19 mouse cellular contexts compared by ENCODE assay signal in genomic region chr8:125113171-125113570, GRCm38 (mm10). TPM values are rescaled to one million over a fixed set of nuclear protein-coding genes. Genes with fewer than 3 reads are reported as not detected.
DNase-seq lines count a peak whose midpoint lies in the region; ATAC-seq lines count a peak whose summit lies in the region.
"Had no signal": no experiment of that assay in that cellular context is flagged by ENCODE, and none has a peak within 500 bp of the region (broad histone marks: within the 10 kb centered on the region; RNA-seq: fewer than 3 reads in every experiment).

No protein-coding gene starts in this region.

- WGBS in liver, embryonic 11.5 days: 60% methylated on average over 9 of the region's 9 CpGs
- WGBS in liver, embryonic 12.5 days (ENCODE audit: insufficient replicate concordance): 65% methylated on average over 9 of the region's 9 CpGs
- WGBS in midbrain, embryonic 14.5 days: 19% methylated on average over 9 of the region's 9 CpGs

- no peak overlapping the region for H3K4me2 ChIP-seq in liver, embryonic 11.5 days
- no peak overlapping the region for H3K4me2 ChIP-seq in liver, embryonic 12.5 days
- no peak overlapping the region for H3K4me2 ChIP-seq in midbrain, embryonic 14.5 days (ENCODE audit: low read length)
- H3K4me2 ChIP-seq: limb, embryonic 15.5 days had no signal

- H3K4me3 ChIP-seq in liver, embryonic 11.5 days (ENCODE audit: low read depth, low read length): no peak overlapping the region
- no peak overlapping the region for H3K4me3 ChIP-seq in liver, embryonic 12.5 days
- no peak overlapping the region for H3K4me3 ChIP-seq in midbrain, embryonic 14.5 days (replicated peaks; ENCODE audit: low read depth, low read length)
- H3K4me3 ChIP-seq: heart, embryonic 10.5 days; limb, embryonic 15.5 days had no signal

- DNase-seq in liver, embryonic 11.5 days (ENCODE audit: low spot score): no peak
- DNase-seq in kidney, postnatal 10 days: peak; percentile 34
- DNase-seq in midbrain, embryonic 14.5 days: peak; percentile 51
- DNase-seq in testis, postnatal 14 days (ENCODE audit: low spot score): no peak
- no peak for DNase-seq in thymus, postnatal 0 days (ENCODE audit: low spot score)
- no peak for DNase-seq in adrenal gland, postnatal 25 days
- DNase-seq: adrenal gland, postnatal 14 days; cerebellum, adult 9-11 months; gastrocnemius, postnatal 36 days; heart, postnatal 14 days; lung, adult 18-20 months; lung, postnatal 36 days; right cerebral cortex, postnatal 14 days had no signal

- 0 out of 2 replicates have a peak overlapping the region, but pooled peaks have one; percentile 15 for H3K27ac ChIP-seq in liver, embryonic 11.5 days (ENCODE audit: low read depth, low read length)
- no peak overlapping the region for H3K27ac ChIP-seq in liver, embryonic 12.5 days
- H3K27ac ChIP-seq in midbrain, embryonic 14.5 days (replicated peaks; ENCODE audit: low read depth, low read length): peak overlapping the region; percentile 61
- H3K27ac ChIP-seq: heart, embryonic 10.5 days; limb, embryonic 15.5 days had no signal

- ATAC-seq in liver, embryonic 11.5 days (replicated peaks; ENCODE audit: low FRiP score): no peak
- no peak for ATAC-seq in liver, embryonic 12.5 days
- no peak for ATAC-seq in midbrain, embryonic 14.5 days (ENCODE audit: low FRiP score, low TSS enrichment)
- ATAC-seq: activated CD4-positive, CD25-positive, alpha-beta regulatory T cell, adult 4 months; forebrain, embryonic 14.5 days; Patski had no signal

- no peak overlapping the region for H3K9ac ChIP-seq in liver, embryonic 11.5 days (ENCODE audit: low read depth, low read length)
- H3K9ac ChIP-seq in liver, embryonic 12.5 days: no peak overlapping the region
- H3K9ac ChIP-seq in midbrain, embryonic 14.5 days (replicated peaks; ENCODE audit: low read length): no peak overlapping the region
- H3K9ac ChIP-seq: limb, embryonic 15.5 days had no signal

- H3K36me3 ChIP-seq in liver, embryonic 11.5 days (ENCODE audit: control insufficient read depth, insufficient read depth, low read length): no peaks in the 10 kb centered on the region
- no peaks in the 10 kb centered on the region for H3K36me3 ChIP-seq in liver, embryonic 12.5 days
- H3K36me3 ChIP-seq in midbrain, embryonic 14.5 days (ENCODE audit: control insufficient read depth, insufficient read depth, low read length): no peaks in the 10 kb centered on the region
- H3K36me3 ChIP-seq: heart, embryonic 10.5 days; limb, embryonic 15.5 days had no signal

- no peaks in the 10 kb centered on the region for H3K9me3 ChIP-seq in liver, embryonic 11.5 days (ENCODE audit: control insufficient read depth, low read length)
- H3K9me3 ChIP-seq in liver, embryonic 12.5 days (replicated peaks): no peaks in the 10 kb centered on the region
- H3K9me3 ChIP-seq in midbrain, embryonic 14.5 days (ENCODE audit: control insufficient read depth, low read length): no peaks in the 10 kb centered on the region
- H3K9me3 ChIP-seq: heart, embryonic 10.5 days; limb, embryonic 15.5 days had no signal

- H3K27me3 ChIP-seq in liver, embryonic 11.5 days (replicated peaks; ENCODE audit: control insufficient read depth, insufficient read depth, low read length): no peaks in the 10 kb centered on the region
- H3K27me3 ChIP-seq in liver, embryonic 12.5 days (replicated peaks): no peaks in the 10 kb centered on the region
- H3K27me3 ChIP-seq in midbrain, embryonic 14.5 days (ENCODE audit: control insufficient read depth, insufficient read depth, low read length): no peaks in the 10 kb centered on the region

- H3K4me1 ChIP-seq in liver, embryonic 11.5 days (replicated peaks; ENCODE audit: control insufficient read depth, insufficient read depth, low read length): no peaks in the 10 kb centered on the region
- H3K4me1 ChIP-seq in liver, embryonic 12.5 days: no peaks in the 10 kb centered on the region
- H3K4me1 ChIP-seq in midbrain, embryonic 14.5 days (ENCODE audit: control insufficient read depth, insufficient read depth, low read length): peaks cover 7% of the 10 kb centered on the region
- H3K4me1 ChIP-seq: limb, embryonic 15.5 days had no signal

RNA-seq across cellular contexts. Expression of gene Disc1, which starts 59.2 kb away (rescaled TPM):
- polyA plus RNA-seq in liver, embryonic 11.5 days (2014; fragmentation: Nextera tagmentation; extraction: Ambion mirVana): 0.82 and 1.2 TPM in 2 replicates
- polyA plus RNA-seq in liver, embryonic 12.5 days (2016; fragmentation: Nextera tagmentation; extraction: Ambion mirVana): 0.56 and 0.92 TPM in 2 replicates
- polyA plus RNA-seq in midbrain, embryonic 14.5 days (2014; fragmentation: Nextera tagmentation; extraction: Ambion mirVana): 0.78 and 0.98 TPM in 2 replicates
- polyA plus RNA-seq in thymus, postnatal 0 days (2015; fragmentation: Nextera tagmentation; extraction: Ambion mirVana): 0.31 and 0.46 TPM in 2 replicates
- total RNA-seq in adrenal gland, postnatal 25 days (2021): 2.4 and 2.5 TPM in 2 replicates

Comparison
In these comparisons a context has a peak if more than half of its experiments do, and no peak if none do; other contexts are left out.
1. DNase-seq: peak in kidney, postnatal 10 days (single experiment) and midbrain, embryonic 14.5 days (single experiment); none in liver, embryonic 11.5 days (single experiment), testis, postnatal 14 days (single experiment), thymus, postnatal 0 days (single experiment) and adrenal gland, postnatal 25 days (single experiment).